Mouse (Mus musculus) kidney, adult 8-10 months (tissue): ENCODE measurements around the gene Ccnl1.

Source experiments
- DNase-seq, 2 experiments: peaks; one replicate each; pipeline ENCODE4 v3.0.0; 2022

The Ccnl1 gene

GRCm38 (mm10) chr3:65958840-65959185 is 764 bp upstream of the Ccnl1 start:
- no peak for DNase-seq

GRCm38 (mm10) chr3:65957271-65958101 is 563 bp downstream of the Ccnl1 start:
- DNase-seq = peak; percentile 39 to 60

- DNase-seq = no peak
Measured at GRCm38 (mm10) chr3:65954499-65955391, 3.3 kb downstream of the Ccnl1 start.

- DNase-seq = no peak
Measured at GRCm38 (mm10) chr3:65950831-65951365, 7.2 kb downstream of the Ccnl1 start.

- no peak for DNase-seq
Measured at GRCm38 (mm10) chr3:65950304-65950703, 7.7 kb downstream of the Ccnl1 start.

GRCm38 (mm10) chr3:65945277-65945932 is 12.6 kb downstream of the Ccnl1 start:
- DNase-seq = no peak

- DNase-seq = no peak
Measured at GRCm38 (mm10) chr3:65944713-65945112, 13.3 kb downstream of the Ccnl1 start.

GRCm38 (mm10) chr3:65943453-65943852 is 14.6 kb downstream of the Ccnl1 start:
- DNase-seq = no peak

- DNase-seq = no peak
Measured at GRCm38 (mm10) chr3:65941052-65941451, 17.0 kb downstream of the Ccnl1 start.

- DNase-seq = no peak
Measured at GRCm38 (mm10) chr3:65938211-65938610, 19.8 kb downstream of the Ccnl1 start.

- DNase-seq = no peak
Measured at GRCm38 (mm10) chr3:65936384-65936783, 21.7 kb downstream of the Ccnl1 start.

GRCm38 (mm10) chr3:65935153-65935552 is 22.9 kb downstream of the Ccnl1 start:
- no peak for DNase-seq

- peak in 1 of 2 experiments; percentile 34 for DNase-seq
Measured at GRCm38 (mm10) chr3:65933726-65934125, 24.3 kb downstream of the Ccnl1 start.

- DNase-seq = no peak
Measured at GRCm38 (mm10) chr3:65931542-65931941, 26.5 kb downstream of the Ccnl1 start.

GRCm38 (mm10) chr3:65930636-65931035 is 27.4 kb downstream of the Ccnl1 start:
- DNase-seq = no peak

GRCm38 (mm10) chr3:65929821-65930633 is 28.0 kb downstream of the Ccnl1 start:
- peak; percentile 65 to 79 for DNase-seq

GRCm38 (mm10) chr3:65929304-65929783 is 28.7 kb downstream of the Ccnl1 start:
- peak; percentile 83 to 84 for DNase-seq

- no peak for DNase-seq
Measured at GRCm38 (mm10) chr3:65928614-65929272, 29.3 kb downstream of the Ccnl1 start.

- DNase-seq = peak; percentile 94
Measured at GRCm38 (mm10) chr3:65927685-65928084, 30.4 kb downstream of the Ccnl1 start.

GRCm38 (mm10) chr3:65927101-65927501 is 30.9 kb downstream of the Ccnl1 start:
- DNase-seq = peak in 1 of 2 experiments; percentile 19

GRCm38 (mm10) chr3:65926426-65926825 is 31.6 kb downstream of the Ccnl1 start:
- DNase-seq = no peak
